Mouse (Mus musculus): ENCODE measurements at regions not wholly inside any gene's neighbourhood (a gene's known extent, or its start where the extent isn't known, plus 50 kb on each side); places are given as distances from the start of the nearest gene placed in this dataset.
A peak's percentile ranks its signal among the peaks of the same experiment; 100 is the strongest.

- Histone ChIP-seq H3K9ac (ENCODE audit: low read depth, low read length, severe bottlenecking) (no peak overlapping the region), H3K27me3 (ENCODE audit: control insufficient read depth, insufficient read depth, low read length) (no peaks in the 10 kb centered on the region), H3K4me1 (ENCODE audit: control insufficient read depth, insufficient read depth, low read length) (no peaks in the 10 kb centered on the region), H3K27ac (replicated peaks; ENCODE audit: low read depth, low read length) (no peak overlapping the region), H3K4me2 (replicated peaks; ENCODE audit: low read depth, low read length, severe bottlenecking) (no peak overlapping the region), H3K4me3 (replicated peaks; ENCODE audit: low read length) (no peak overlapping the region), H3K36me3 (ENCODE audit: control insufficient read depth, insufficient read depth, low read length) (no peaks in the 10 kb centered on the region), H3K9me3 (ENCODE audit: control insufficient read depth, low read length) (no peaks in the 10 kb centered on the region; the same call in 1 of the 2 replicates)
- WGBS = 41% methylated on average over 11 of the region's 11 CpGs
- TF ChIP-seq POLR2A (IDR thresholded peaks at IDR 0.05; ENCODE audit: borderline replicate concordance, extremely low read depth, insufficient read depth, insufficient read length) = no peak
- DNase-seq (ENCODE audit: low spot score) (no peak), ATAC-seq (ENCODE audit: low FRiP score, low read depth) (no peak)
Observed at GRCm38 (mm10) chr11:64889335-64890020, 89.4 kb upstream of the Elac2 start.

GRCm38 (mm10) chr11:64890776-64891175 is 88.1 kb upstream of the Elac2 start:
- whole genome bisulfite sequencing = 53% methylated on average over 3 of the region's 3 CpGs
- no peak overlapping the region for H3K4me2 ChIP-seq (replicated peaks; ENCODE audit: low read depth, low read length, severe bottlenecking)
- H3K4me1 ChIP-seq (ENCODE audit: control insufficient read depth, insufficient read depth, low read length) = no peaks in the 10 kb centered on the region
- TF ChIP-seq POLR2A (IDR thresholded peaks at IDR 0.05; ENCODE audit: borderline replicate concordance, extremely low read depth, insufficient read depth, insufficient read length) = no peak
- H3K27me3 ChIP-seq (ENCODE audit: control insufficient read depth, insufficient read depth, low read length) = no peaks in the 10 kb centered on the region
- H3K27ac ChIP-seq (replicated peaks; ENCODE audit: low read depth, low read length) = no peak overlapping the region
- no peaks in the 10 kb centered on the region; the same call in 1 of the 2 replicates for H3K9me3 ChIP-seq (ENCODE audit: control insufficient read depth, low read length)
- ATAC-seq (ENCODE audit: low FRiP score, low read depth) (no peak), DNase-seq (ENCODE audit: low spot score) (no peak)
- no peak overlapping the region for H3K9ac ChIP-seq (ENCODE audit: low read depth, low read length, severe bottlenecking)
- H3K36me3 ChIP-seq (ENCODE audit: control insufficient read depth, insufficient read depth, low read length) = no peaks in the 10 kb centered on the region
- no peak overlapping the region for H3K4me3 ChIP-seq (replicated peaks; ENCODE audit: low read length)

- no peaks in the 10 kb centered on the region for H3K36me3 ChIP-seq (ENCODE audit: control insufficient read depth, insufficient read depth, low read length)
- H3K27me3 ChIP-seq (ENCODE audit: control insufficient read depth, insufficient read depth, low read length) = 0 out of 2 replicates have a peak, but pooled peaks cover 5% of the 10 kb centered on the region
- TF ChIP-seq POLR2A (IDR thresholded peaks at IDR 0.05; ENCODE audit: borderline replicate concordance, extremely low read depth, insufficient read depth, insufficient read length) = no peak
- H3K4me3 ChIP-seq (replicated peaks; ENCODE audit: low read length) = no peak overlapping the region
- no peak overlapping the region for H3K4me2 ChIP-seq (replicated peaks; ENCODE audit: low read depth, low read length, severe bottlenecking)
- H3K9me3 ChIP-seq (ENCODE audit: control insufficient read depth, low read length) = no peaks in the 10 kb centered on the region
- WGBS = 80% methylated on average over 14 of the region's 14 CpGs
- DNase-seq (ENCODE audit: low spot score) (no peak), ATAC-seq (ENCODE audit: low FRiP score, low read depth) (no peak)
- no peak overlapping the region for H3K27ac ChIP-seq (replicated peaks; ENCODE audit: low read depth, low read length)
- H3K4me1 ChIP-seq (ENCODE audit: control insufficient read depth, insufficient read depth, low read length) = peaks cover 10% of the 10 kb centered on the region
- H3K9ac ChIP-seq (ENCODE audit: low read depth, low read length, severe bottlenecking) = no peak overlapping the region
Observed at GRCm38 (mm10) chr11:64895804-64896466, 82.9 kb upstream of the Elac2 start.

- Histone ChIP-seq H3K27me3 (ENCODE audit: control insufficient read depth, insufficient read depth, low read length) (0 out of 2 replicates have a peak, but pooled peaks cover 5% of the 10 kb centered on the region), H3K9me3 (ENCODE audit: control insufficient read depth, low read length) (no peaks in the 10 kb centered on the region), H3K4me2 (replicated peaks; ENCODE audit: low read depth, low read length, severe bottlenecking) (no peak overlapping the region)
Observed at GRCm38 (mm10) chr11:64898758-64899586, 79.9 kb upstream of the Elac2 start.

More at GRCm38 (mm10) chr11:64898758-64899586, 79.9 kb upstream of the Elac2 start:
- DNase-seq (ENCODE audit: low spot score) = peak; percentile 77
- peaks cover 10% of the 10 kb centered on the region for H3K4me1 ChIP-seq (ENCODE audit: control insufficient read depth, insufficient read depth, low read length)
- no peaks in the 10 kb centered on the region for H3K36me3 ChIP-seq (ENCODE audit: control insufficient read depth, insufficient read depth, low read length)
- 9% methylated on average over 17 of the region's 17 CpGs for WGBS
- ATAC-seq (ENCODE audit: low FRiP score, low read depth) = no peak
- H3K27ac ChIP-seq (replicated peaks; ENCODE audit: low read depth, low read length) = no peak overlapping the region
- no peak overlapping the region for H3K9ac ChIP-seq (ENCODE audit: low read depth, low read length, severe bottlenecking)
- no peak overlapping the region for H3K4me3 ChIP-seq (replicated peaks; ENCODE audit: low read length)
- TF ChIP-seq POLR2A (IDR thresholded peaks at IDR 0.05; ENCODE audit: borderline replicate concordance, extremely low read depth, insufficient read depth, insufficient read length) = no peak

All from limb, embryonic 14.5 days (tissue).